Mouse (Mus musculus) hindbrain, embryonic 11.5 days (tissue): ENCODE results near the gene Ppef2. TPM values are rescaled to one million over a fixed set of nuclear protein-coding genes. Genes with fewer than 3 reads are reported as not detected.

Experiments used
- ATAC-seq: fragments of 200-750 bp; cut with Nextera tagmentation; 2 replicates; pipeline ENCODE4 v1.8.0; 2017; ENCODE audit warnings: mild to moderate bottlenecking, moderate TSS enrichment, moderate library complexity; ENCODE audit not compliant: low FRiP score
- DNase-seq: peaks from one replicate; pipeline ENCODE4 v3.0.0-alpha.2; 2015; ENCODE audit warnings: low spot score
- H3K27ac ChIP-seq: fragments of 300-500 bp; sonication (generic); 2 replicates; pipeline ENCODE4 v1.5.1; 2014; ENCODE audit warnings: mild to moderate bottlenecking, low read depth, low read length
- H3K27me3 ChIP-seq: fragments of 300-500 bp; sonication (generic); 2 replicates; pipeline ENCODE4 v1.6.1; 2014; ENCODE audit warnings: mild to moderate bottlenecking, low read length, moderate library complexity, mixed read lengths; ENCODE audit not compliant: control insufficient read depth, insufficient read depth
- H3K36me3 ChIP-seq: fragments of 300-500 bp; sonication (generic); 2 replicates; pipeline ENCODE4 v1.6.1; 2014; ENCODE audit warnings: mild to moderate bottlenecking, low read length, moderate library complexity, mixed read lengths; ENCODE audit not compliant: control insufficient read depth, insufficient read depth
- H3K4me1 ChIP-seq: fragments of 300-500 bp; sonication (generic); replicated peaks from 2 replicates; pipeline ENCODE4 v1.6.1; 2014; ENCODE audit warnings: low read length, mixed read lengths; ENCODE audit not compliant: control insufficient read depth, insufficient read depth
- H3K4me2 ChIP-seq: fragments of 300-500 bp; sonication (generic); replicated peaks from 2 replicates; pipeline ENCODE4 v1.6.1; 2014; ENCODE audit warnings: mild to moderate bottlenecking, low read depth, low read length
- H3K4me3 ChIP-seq: fragments of 300-500 bp; sonication (generic); 2 replicates; pipeline ENCODE4 v1.5.1; 2014; ENCODE audit warnings: low read depth, low read length
- H3K9ac ChIP-seq: fragments of 300-500 bp; sonication (generic); 2 replicates; pipeline ENCODE4 v1.6.1; 2014; ENCODE audit warnings: low read depth, low read length
- H3K9me3 ChIP-seq: fragments of 300-500 bp; sonication (generic); 2 replicates; pipeline ENCODE4 v1.6.1; 2016; ENCODE audit warnings: low read length; ENCODE audit not compliant: control insufficient read depth
- WGBS: fragments of 180-500 bp; shearing (Covaris S2); extraction: QIAGEN DNeasy Blood & Tissue Kit; methylation state at CpG from one replicate; pipeline ENCODE4 v1.1.7; 2014; 5-methylcytosine and 5-hydroxymethylcytosine counted together
- polyA plus RNA-seq: library from polyadenylated mRNA; unstranded; fragments of >200 nt; fragmentation: Nextera tagmentation; extraction: Ambion mirVana; gene quantifications from 2 replicates; pipeline ENCODE4 v1.2.1, GENCODE M21; 2014

Ppef2 gene
- polyA plus RNA-seq: 0.53 TPM in 1 of 2 replicates, not detected in the other

DNA sequence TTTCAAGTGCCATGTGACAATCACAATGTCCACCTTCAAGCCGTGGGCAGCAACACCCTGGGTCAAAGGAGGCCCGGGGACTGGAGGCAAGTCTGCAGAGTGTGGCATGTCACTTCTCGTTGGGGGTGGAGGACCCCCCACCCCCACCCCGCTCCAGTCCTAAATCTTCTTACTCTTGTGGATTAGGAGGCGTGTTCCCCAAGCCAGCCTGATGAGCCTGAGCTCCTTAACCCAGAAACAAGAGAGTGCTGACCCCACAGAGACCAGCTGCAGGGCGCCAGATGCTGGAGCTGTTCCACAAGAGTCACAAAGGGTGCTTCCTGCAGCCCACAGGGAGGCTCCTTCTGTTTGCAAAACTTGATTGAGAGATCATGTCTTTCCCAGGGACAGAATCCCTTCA lies at the start of gene Ppef2:
Gene Ppef2, minus strand, starts transcription at position 61 of the 400 bp plus-strand sequence.
- H3K4me2 ChIP-seq: no peak within 1 kb of the TSS
- H3K36me3 ChIP-seq: no peaks in the 10 kb centered on the region
- no peak within 1 kb of the TSS for H3K27ac ChIP-seq
- ATAC-seq (no peak), DNase-seq (no peak)
- WGBS: 25% methylated on average over 6 of the region's 6 CpGs
- H3K27me3 ChIP-seq: no peaks in the 10 kb centered on the region
- no peaks in the 10 kb centered on the region for H3K4me1 ChIP-seq
- no peak within 1 kb of the TSS for H3K4me3 ChIP-seq
- no peak within 1 kb of the TSS for H3K9ac ChIP-seq
- H3K9me3 ChIP-seq: no peaks in the 10 kb centered on the region

DNA sequence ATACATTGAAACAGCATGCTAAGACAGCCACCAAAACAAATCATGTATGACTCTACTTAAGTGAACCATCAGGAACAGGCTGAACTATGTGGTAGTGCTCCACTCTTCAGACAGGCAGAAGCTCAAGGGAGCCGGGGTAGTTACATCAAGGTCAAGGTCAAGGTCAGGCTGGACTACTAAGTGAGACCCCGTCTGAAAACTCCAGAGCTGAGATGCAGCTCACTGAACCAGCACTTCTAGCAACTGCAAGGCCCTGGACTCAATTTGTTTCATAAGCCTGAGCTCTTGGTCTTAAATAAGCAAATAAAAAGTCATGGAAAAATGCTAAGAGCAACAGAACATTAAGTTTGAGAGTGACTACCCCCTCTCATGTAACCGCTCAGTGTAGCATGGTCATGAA lies 48.2 kb upstream of the Ppef2 start:
- Histone ChIP-seq H3K9ac (no peak overlapping the region), H3K4me2 (no peak overlapping the region), H3K36me3 (peaks cover 13% of the 10 kb centered on the region; the same call in 1 of the 2 replicates), H3K27me3 (no peaks in the 10 kb centered on the region), H3K27ac (no peak overlapping the region), H3K9me3 (no peaks in the 10 kb centered on the region), H3K4me1 (no peaks in the 10 kb centered on the region; the same call in 1 of the 2 replicates), H3K4me3 (no peak overlapping the region)
- no peak for ATAC-seq
- WGBS: 89% methylated on average over 3 of the region's 3 CpGs
- DNase-seq: no peak

DNA sequence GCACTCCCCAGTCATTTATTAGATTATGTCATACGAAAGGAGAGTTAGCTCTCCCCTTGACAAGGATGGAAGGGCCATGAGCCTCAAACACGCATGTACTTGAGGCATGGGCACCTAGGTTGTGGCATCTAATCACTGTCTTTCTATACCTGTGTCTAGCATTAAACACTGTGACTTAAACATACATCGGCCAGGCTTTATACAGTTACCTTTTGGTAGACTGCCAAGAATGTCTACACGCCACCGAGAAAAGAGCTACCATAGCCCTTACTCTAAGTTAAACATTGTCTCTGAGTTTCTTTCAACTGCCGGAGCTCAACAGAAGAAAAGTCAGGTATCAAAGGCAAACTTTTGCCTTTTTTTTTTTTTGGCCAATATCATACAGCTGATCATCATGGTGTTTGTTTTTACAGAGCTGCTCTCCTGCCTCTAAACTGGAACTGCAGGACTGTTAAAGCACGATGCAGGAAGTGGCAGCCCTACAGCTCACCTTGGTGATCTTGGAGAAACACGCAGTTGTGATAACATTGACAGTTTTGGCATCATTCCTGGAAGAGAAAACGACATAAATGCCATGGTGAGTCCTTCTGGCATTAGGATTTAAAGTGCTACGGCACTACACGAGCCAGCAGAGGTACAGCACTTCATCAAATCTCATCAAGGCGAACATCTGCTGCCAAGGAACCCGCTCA lies 46.2 kb upstream of the Ppef2 start:
- Histone ChIP-seq H3K27me3 (no peaks in the 10 kb centered on the region), H3K4me3 (no peak overlapping the region), H3K4me1 (no peaks in the 10 kb centered on the region), H3K4me2 (no peak overlapping the region), H3K27ac (no peak overlapping the region), H3K9ac (no peak overlapping the region), H3K36me3 (peaks cover 16% of the 10 kb centered on the region; the same call in 1 of the 2 replicates), H3K9me3 (no peaks in the 10 kb centered on the region)
- WGBS: 93% methylated on average over 13 of the region's 13 CpGs
- no peak for ATAC-seq
- DNase-seq: no peak

DNA sequence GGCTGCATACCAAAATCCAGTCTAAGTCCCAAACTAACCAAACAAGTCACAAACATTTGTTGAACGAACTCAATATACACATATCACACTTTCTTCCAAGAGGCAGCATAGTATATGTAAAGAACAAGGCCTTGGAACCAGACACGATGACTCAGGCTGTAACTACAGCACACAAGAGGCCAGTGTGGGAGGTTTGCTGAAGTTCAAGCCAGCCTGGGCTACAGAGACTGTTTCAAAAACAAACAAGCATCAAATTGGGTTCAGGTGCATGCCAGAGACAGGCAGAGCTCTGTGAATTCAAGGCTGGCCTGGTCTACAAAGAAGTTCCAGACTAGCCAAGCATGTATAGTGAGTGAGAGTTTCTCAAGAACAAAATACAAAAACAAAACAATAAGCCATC lies 38.4 kb upstream of the Ppef2 start:
- Histone ChIP-seq H3K9ac (no peak overlapping the region), H3K4me2 (no peak overlapping the region), H3K9me3 (no peaks in the 10 kb centered on the region), H3K27me3 (no peaks in the 10 kb centered on the region), H3K4me1 (no peaks in the 10 kb centered on the region), H3K27ac (no peak overlapping the region), H3K4me3 (no peak overlapping the region), H3K36me3 (peaks cover 12% of the 10 kb centered on the region; the same call in 1 of the 2 replicates)
- DNase-seq (no peak), ATAC-seq (no peak)
- WGBS: 95% methylated on average over 2 of the region's 2 CpGs

DNA sequence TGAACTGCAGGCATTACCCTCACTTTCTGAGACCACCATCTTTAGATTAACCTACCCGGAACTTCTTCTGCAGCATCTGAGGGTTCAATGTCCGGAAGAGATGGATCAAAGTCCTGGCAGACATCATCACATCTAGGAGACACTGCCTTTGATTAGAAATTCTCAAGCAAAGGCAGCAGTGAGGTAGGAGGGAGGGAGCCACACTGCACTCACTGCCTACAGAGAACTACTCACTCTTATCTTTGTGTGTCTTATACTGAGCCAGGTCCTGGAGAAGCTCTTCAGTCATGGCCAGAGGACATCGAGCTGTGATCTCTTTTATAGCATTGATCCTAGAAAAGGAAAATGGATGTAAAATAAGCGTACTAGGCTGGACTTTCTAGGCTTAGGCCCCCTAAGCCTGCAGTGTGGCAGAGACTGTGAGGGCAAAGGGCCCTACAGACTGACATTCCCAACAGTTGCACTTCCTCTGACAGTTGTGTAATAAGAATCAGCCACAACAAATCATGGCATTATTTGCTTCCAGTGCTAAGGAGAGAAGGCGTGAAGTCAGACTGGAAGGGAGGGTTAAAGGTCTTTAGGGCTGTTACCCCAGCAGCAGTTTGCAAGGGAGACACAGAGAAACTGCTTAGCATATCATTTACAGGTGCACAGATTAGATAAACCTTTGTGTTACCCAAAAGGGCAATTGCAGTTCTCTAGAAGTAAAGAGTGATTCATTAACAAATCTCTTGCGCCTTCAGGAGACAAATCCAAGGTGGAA lies 35.8 kb upstream of the Ppef2 start:
- H3K9ac ChIP-seq: no peak overlapping the region
- H3K27ac ChIP-seq: no peak overlapping the region
- no peak for ATAC-seq
- H3K27me3 ChIP-seq: no peaks in the 10 kb centered on the region
- H3K4me3 ChIP-seq: no peak overlapping the region
- H3K4me1 ChIP-seq: no peaks in the 10 kb centered on the region
- WGBS: 93% methylated on average over 6 of the region's 6 CpGs
- no peak overlapping the region for H3K4me2 ChIP-seq
- DNase-seq: no peak
- peaks cover 9% of the 10 kb centered on the region; the same call in 1 of the 2 replicates for H3K36me3 ChIP-seq
- no peaks in the 10 kb centered on the region for H3K9me3 ChIP-seq

GRCm38 (mm10) chr5:92287840-92288239 lies 31.8 kb upstream of the Ppef2 start:
- 92% methylated on average over 6 of the region's 6 CpGs for WGBS
- no peak for ATAC-seq
- H3K4me2 ChIP-seq: no peak overlapping the region
- no peaks in the 10 kb centered on the region for H3K4me1 ChIP-seq
- H3K9me3 ChIP-seq: no peaks in the 10 kb centered on the region
- peaks cover 7% of the 10 kb centered on the region; the same call in 1 of the 2 replicates for H3K36me3 ChIP-seq
- H3K4me3 ChIP-seq: no peak overlapping the region
- H3K9ac ChIP-seq: no peak overlapping the region
- H3K27me3 ChIP-seq: no peaks in the 10 kb centered on the region
- H3K27ac ChIP-seq: no peak overlapping the region
- no peak for DNase-seq

GRCm38 (mm10) chr5:92283107-92283506 lies 27.0 kb upstream of the Ppef2 start:
- Histone ChIP-seq H3K9me3 (no peaks in the 10 kb centered on the region), H3K4me1 (no peaks in the 10 kb centered on the region), H3K27ac (no peak overlapping the region), H3K36me3 (no peaks in the 10 kb centered on the region), H3K27me3 (no peaks in the 10 kb centered on the region), H3K4me3 (no peak overlapping the region), H3K4me2 (no peak overlapping the region), H3K9ac (no peak overlapping the region)
- 75% methylated on average over 3 of the region's 3 CpGs for WGBS
- DNase-seq: no peak
- ATAC-seq: no peak

DNA sequence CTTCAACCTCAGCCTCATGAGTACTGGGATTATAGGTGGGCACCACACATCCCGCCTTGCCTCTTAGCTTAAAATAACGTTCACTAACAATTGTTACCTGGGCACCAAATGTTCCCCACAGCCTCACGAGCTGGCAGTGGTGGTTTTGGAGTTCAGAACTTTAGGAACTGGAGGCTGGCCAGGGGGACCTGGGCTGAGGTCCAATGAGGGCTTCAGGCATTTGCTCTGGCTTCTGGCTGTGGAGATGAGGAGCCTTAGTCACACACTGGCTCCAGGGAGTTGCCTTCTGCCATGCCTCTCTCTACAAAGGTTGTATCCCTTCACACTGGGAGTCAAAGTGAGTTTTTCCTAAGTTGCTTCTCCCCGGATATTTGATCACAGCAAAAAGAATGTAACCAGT lies 26.5 kb upstream of the Ppef2 start:
- no peak overlapping the region for H3K4me2 ChIP-seq
- no peaks in the 10 kb centered on the region for H3K4me1 ChIP-seq
- no peak for ATAC-seq
- H3K9ac ChIP-seq: no peak overlapping the region
- H3K27ac ChIP-seq: no peak overlapping the region
- DNase-seq: no peak
- H3K9me3 ChIP-seq: no peaks in the 10 kb centered on the region
- no peaks in the 10 kb centered on the region for H3K36me3 ChIP-seq
- H3K27me3 ChIP-seq: no peaks in the 10 kb centered on the region
- no peak overlapping the region for H3K4me3 ChIP-seq
- WGBS: 86% methylated on average over 4 of the region's 4 CpGs
